Mouse (Mus musculus) large intestine, adult 2 months (tissue): ENCODE results near the gene Hc. TPM values are rescaled to one million over a fixed set of nuclear protein-coding genes. Genes with fewer than 3 reads are reported as not detected.

ENCODE experiments used
- DNase-seq: peaks from one replicate; pipeline ENCODE4 v3.0.0-alpha.2; 2012; ENCODE audit warnings: low read depth, low spot score
- WGBS: fragments of 180-500 bp; shearing (Covaris S2); methylation state at CpG from one replicate; pipeline ENCODE4 v1.1.7; 2018; 5-methylcytosine and 5-hydroxymethylcytosine counted together
- polyA plus RNA-seq: library from polyadenylated mRNA; depleted of rRNA; stranded (reverse); fragments of >200 nt; gene quantifications from 2 replicates; pipeline ENCODE4 v1.2.3, GENCODE M21; 2012

The Hc gene
- polyA plus RNA-seq, 1 experiment: 0.01 TPM

GRCm38 (mm10) chr2:34961481-34962036 is 99.7 kb downstream of the Hc start, which contains the start of gene Traf1:
Gene Traf1, minus strand, starts transcription at chr2:34961772.
- 3% methylated on average over 20 of the region's 20 CpGs for WGBS
- DNase-seq: no peak

GRCm38 (mm10) chr2:34960966-34961365 is 100.3 kb downstream of the Hc start:
- 46% methylated on average over 6 of the region's 6 CpGs for WGBS
- no peak for DNase-seq

- DNase-seq: no peak
- WGBS: 83% methylated on average over 5 of the region's 5 CpGs
Measured at GRCm38 (mm10) chr2:34960466-34960865, 100.8 kb downstream of the Hc start.

- WGBS: 76% methylated on average over 7 of the region's 7 CpGs
- no peak for DNase-seq
Measured at GRCm38 (mm10) chr2:34958582-34958981, 102.7 kb downstream of the Hc start.

GRCm38 (mm10) chr2:34958036-34958435 is 103.2 kb downstream of the Hc start:
- WGBS: 70% methylated on average over 7 of the region's 7 CpGs
- DNase-seq: no peak

- WGBS: 68% methylated on average over 1 of the region's 1 CpGs
- DNase-seq: no peak
Measured at GRCm38 (mm10) chr2:34957405-34957804, 103.8 kb downstream of the Hc start.

GRCm38 (mm10) chr2:34956941-34957340 is 104.3 kb downstream of the Hc start:
- DNase-seq: no peak
- 65% methylated on average over 5 of the region's 5 CpGs for WGBS

- DNase-seq: no peak
Measured at GRCm38 (mm10) chr2:34954344-34954743, 106.9 kb downstream of the Hc start.

- no peak for DNase-seq
- WGBS: 92% methylated on average over 2 of the region's 2 CpGs
Measured at GRCm38 (mm10) chr2:34953547-34954116, 107.6 kb downstream of the Hc start.

- no peak for DNase-seq
- 78% methylated on average over 4 of the region's 4 CpGs for WGBS
Measured at GRCm38 (mm10) chr2:34953018-34953417, 108.2 kb downstream of the Hc start.

- DNase-seq: no peak
Measured at GRCm38 (mm10) chr2:34951469-34951868, 109.8 kb downstream of the Hc start.

- WGBS: 52% methylated on average over 2 of the region's 2 CpGs
- no peak for DNase-seq
Measured at GRCm38 (mm10) chr2:34948622-34949021, 112.6 kb downstream of the Hc start.

- 82% methylated on average over 4 of the region's 4 CpGs for WGBS
- DNase-seq: no peak
Measured at GRCm38 (mm10) chr2:34946046-34946445, 115.2 kb downstream of the Hc start.

GRCm38 (mm10) chr2:34945580-34945979 is 115.7 kb downstream of the Hc start:
- 72% methylated on average over 4 of the region's 4 CpGs for WGBS
- DNase-seq: no peak

- WGBS: 54% methylated on average over 8 of the region's 8 CpGs
Measured at GRCm38 (mm10) chr2:34944761-34945160, 116.5 kb downstream of the Hc start.

GRCm38 (mm10) chr2:34943556-34944120 is 117.6 kb downstream of the Hc start:
- DNase-seq: no peak
- WGBS: 85% methylated on average over 13 of the region's 13 CpGs

More at GRCm38 (mm10) chr2:34944761-34945160, 116.5 kb downstream of the Hc start:
- no peak for DNase-seq

GRCm38 (mm10) chr2:34941061-34941675 is 120.1 kb downstream of the Hc start:
- WGBS: 86% methylated on average over 11 of the region's 11 CpGs
- DNase-seq: no peak

- 83% methylated on average over 5 of the region's 5 CpGs for WGBS
- no peak for DNase-seq
Measured at GRCm38 (mm10) chr2:34940246-34940645, 121.0 kb downstream of the Hc start.

GRCm38 (mm10) chr2:34938269-34939208 is 122.7 kb downstream of the Hc start:
- WGBS: 62% methylated on average over 8 of the region's 8 CpGs
- no peak for DNase-seq

- no peak for DNase-seq
- 33% methylated on average over 5 of the region's 5 CpGs for WGBS
Measured at GRCm38 (mm10) chr2:34937460-34937859, 123.8 kb downstream of the Hc start.
